Mouse (Mus musculus): ENCODE measurements around the gene Mettl24. TPM values are rescaled to one million over a fixed set of nuclear protein-coding genes. Genes with fewer than 3 reads are reported as not detected.
A peak's percentile ranks its signal among the peaks of the same experiment; 100 is the strongest.

Gene Mettl24
- polyA plus RNA-seq, 1 experiment from 2014 or later: 2.8 TPM

DNA sequence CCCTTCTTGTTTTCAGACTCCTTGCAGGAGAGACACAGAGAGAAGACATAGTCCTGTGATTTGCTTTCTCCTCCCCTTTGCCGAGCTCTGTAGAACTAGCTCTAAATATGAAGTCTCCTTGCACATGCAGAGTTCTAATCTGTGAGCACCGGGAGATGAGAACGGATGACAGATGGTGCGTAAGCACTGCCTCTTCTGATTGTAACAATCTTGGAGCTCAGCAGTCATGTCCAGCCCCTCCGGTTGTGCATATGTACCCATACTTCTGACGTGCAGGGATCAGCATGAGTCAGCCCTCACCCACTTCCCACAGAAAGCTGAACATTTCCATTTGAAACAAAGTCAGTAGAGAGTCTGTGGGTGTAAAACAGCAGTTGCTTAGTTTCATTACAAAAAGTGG lies 5.2 kb downstream of the Mettl24 start:
- no peaks in the 10 kb centered on the region for H3K27me3 ChIP-seq (ENCODE audit: control insufficient read depth, insufficient read depth, low read length)
- no peak for ATAC-seq (ENCODE audit: low FRiP score, low TSS enrichment)
- H3K36me3 ChIP-seq (ENCODE audit: control insufficient read depth, insufficient read depth, low read length): no peaks in the 10 kb centered on the region
- no peak overlapping the region for H3K27ac ChIP-seq (ENCODE audit: low read depth, low read length)
- H3K9me3 ChIP-seq (ENCODE audit: control insufficient read depth, low read length): no peaks in the 10 kb centered on the region
- no peak overlapping the region for H3K4me2 ChIP-seq (replicated peaks; ENCODE audit: low read depth, low read length)
- no peak overlapping the region for H3K9ac ChIP-seq (ENCODE audit: low read depth, low read length)
- 90% methylated on average over 6 of the region's 6 CpGs for WGBS
- H3K4me3 ChIP-seq (ENCODE audit: low read length): no peak overlapping the region
- H3K4me1 ChIP-seq (ENCODE audit: control insufficient read depth, insufficient read depth, low read length): no peaks in the 10 kb centered on the region

DNA sequence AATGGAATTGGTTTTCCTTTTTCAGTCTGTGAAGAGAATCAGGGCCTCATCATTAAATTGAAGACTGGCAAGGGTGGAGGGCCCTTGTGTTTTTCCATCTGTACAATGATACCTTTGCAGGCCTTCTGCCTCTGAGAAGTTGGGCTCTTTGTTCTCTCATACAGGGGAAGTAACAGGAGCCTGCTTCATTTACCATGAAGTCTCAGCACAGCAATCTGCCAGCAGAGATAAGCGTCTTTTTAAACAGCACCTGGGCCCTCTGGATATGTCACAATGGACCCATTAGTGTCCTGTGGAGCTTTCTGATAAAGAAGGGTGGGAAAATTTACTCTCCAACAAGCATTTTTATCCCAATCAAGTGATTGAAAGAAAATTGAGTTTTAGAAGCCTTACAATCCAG lies 5.8 kb downstream of the Mettl24 start:
- Histone ChIP-seq H3K4me2 (replicated peaks; ENCODE audit: low read depth, low read length) (no peak overlapping the region), H3K27me3 (ENCODE audit: control insufficient read depth, insufficient read depth, low read length) (no peaks in the 10 kb centered on the region), H3K27ac (ENCODE audit: low read depth, low read length) (no peak overlapping the region), H3K9me3 (ENCODE audit: control insufficient read depth, low read length) (no peaks in the 10 kb centered on the region), H3K9ac (ENCODE audit: low read depth, low read length) (no peak overlapping the region), H3K4me3 (ENCODE audit: low read length) (no peak overlapping the region), H3K36me3 (ENCODE audit: control insufficient read depth, insufficient read depth, low read length) (no peaks in the 10 kb centered on the region), H3K4me1 (ENCODE audit: control insufficient read depth, insufficient read depth, low read length) (no peaks in the 10 kb centered on the region)
- no peak for ATAC-seq (ENCODE audit: low FRiP score, low TSS enrichment)
- WGBS: 61% methylated on average over 1 of the region's 1 CpGs

DNA sequence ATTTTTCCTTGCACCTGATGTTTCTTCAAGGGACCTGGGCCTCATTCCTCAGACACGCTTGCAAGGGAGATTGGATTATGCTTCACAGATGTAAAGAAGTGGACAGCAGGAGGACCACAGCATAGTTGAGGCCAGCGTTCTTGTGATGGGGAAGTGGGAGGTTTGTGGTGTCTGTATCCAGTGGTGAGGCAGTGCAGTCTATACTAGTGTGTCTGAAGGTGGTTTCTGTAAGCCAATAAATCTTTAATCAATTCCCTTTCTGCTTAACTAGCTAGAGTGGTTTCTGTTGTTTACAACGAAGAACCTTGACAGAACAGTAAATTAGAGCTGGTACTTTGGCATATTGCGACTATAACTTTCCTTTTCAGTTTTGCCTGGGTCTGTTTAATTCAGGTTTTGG lies 15.6 kb downstream of the Mettl24 start:
- WGBS: 55% methylated on average over 4 of the region's 4 CpGs

DNA sequence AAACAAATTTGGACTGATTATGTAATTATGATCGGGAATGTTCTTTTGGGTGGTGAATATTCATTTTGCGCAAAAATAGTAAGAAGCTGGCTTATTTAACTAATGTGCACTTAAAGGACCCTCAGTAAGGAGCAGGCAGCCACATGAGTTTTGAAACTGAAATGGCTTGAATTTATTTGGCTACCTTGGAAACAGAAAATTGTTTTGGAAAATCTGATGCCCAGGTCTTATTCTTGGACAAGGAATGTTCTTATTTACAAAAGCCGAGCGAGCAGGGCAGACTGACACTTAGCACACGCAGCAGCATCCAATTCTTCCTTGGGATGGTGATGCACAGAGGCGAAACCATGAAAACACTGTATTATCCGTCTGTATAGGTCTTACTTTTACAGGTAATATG lies 28.0 kb downstream of the Mettl24 start:
- Histone ChIP-seq H3K27me3 (ENCODE audit: control insufficient read depth, insufficient read depth, low read length) (no peaks in the 10 kb centered on the region), H3K27ac (ENCODE audit: low read depth, low read length) (no peak overlapping the region), H3K4me3 (ENCODE audit: low read length) (no peak overlapping the region), H3K9me3 (ENCODE audit: control insufficient read depth, low read length) (no peaks in the 10 kb centered on the region), H3K4me1 (ENCODE audit: control insufficient read depth, insufficient read depth, low read length) (0 out of 2 replicates have a peak, but pooled peaks cover 6% of the 10 kb centered on the region), H3K4me2 (replicated peaks; ENCODE audit: low read depth, low read length) (no peak overlapping the region), H3K9ac (ENCODE audit: low read depth, low read length) (no peak overlapping the region), H3K36me3 (ENCODE audit: control insufficient read depth, insufficient read depth, low read length) (no peaks in the 10 kb centered on the region)
- no peak for ATAC-seq (ENCODE audit: low FRiP score, low TSS enrichment)
- WGBS: 91% methylated on average over 7 of the region's 7 CpGs

More for the DNA sequence above, 15.6 kb downstream of the Mettl24 start:
- H3K9me3 ChIP-seq (ENCODE audit: control insufficient read depth, low read length): no peaks in the 10 kb centered on the region
- H3K4me3 ChIP-seq (ENCODE audit: low read length): no peak overlapping the region
- no peak overlapping the region for H3K9ac ChIP-seq (ENCODE audit: low read depth, low read length)
- no peaks in the 10 kb centered on the region for H3K27me3 ChIP-seq (ENCODE audit: control insufficient read depth, insufficient read depth, low read length)
- no peak overlapping the region for H3K4me2 ChIP-seq (replicated peaks; ENCODE audit: low read depth, low read length)
- ATAC-seq (ENCODE audit: low FRiP score, low TSS enrichment): no peak
- H3K36me3 ChIP-seq (ENCODE audit: control insufficient read depth, insufficient read depth, low read length): no peaks in the 10 kb centered on the region
- H3K4me1 ChIP-seq (ENCODE audit: control insufficient read depth, insufficient read depth, low read length): no peaks in the 10 kb centered on the region
- H3K27ac ChIP-seq (ENCODE audit: low read depth, low read length): no peak overlapping the region

DNA sequence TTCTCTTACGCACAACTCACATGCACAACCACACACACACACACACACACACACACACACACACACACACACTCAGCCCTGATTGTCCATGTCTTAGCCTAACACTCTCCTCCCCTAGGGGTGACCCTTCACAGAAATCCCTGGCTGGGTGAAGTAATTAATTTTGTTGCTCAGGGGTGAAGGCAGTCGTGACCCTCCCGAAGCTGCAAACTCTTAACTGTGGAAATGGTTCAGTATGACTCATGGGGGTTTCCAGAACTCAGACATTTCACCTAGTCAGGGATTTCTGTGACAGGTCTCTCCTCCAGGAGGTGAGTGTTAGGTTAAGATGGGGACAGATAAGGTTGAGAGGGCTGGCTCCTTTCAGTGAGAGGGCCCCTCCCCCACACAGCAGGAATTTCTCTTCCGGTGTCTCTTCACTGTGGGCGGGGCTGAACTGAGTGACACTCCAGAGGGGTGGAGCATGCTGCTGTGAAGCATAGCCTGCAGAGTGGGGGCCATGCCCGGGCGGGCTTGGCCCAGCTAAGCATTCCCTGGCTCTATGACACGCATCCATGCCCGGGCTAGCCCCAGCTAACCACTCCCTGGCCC lies 30.0 kb downstream of the Mettl24 start:
- no peak overlapping the region for H3K9ac ChIP-seq (ENCODE audit: low read depth, low read length)
- no peaks in the 10 kb centered on the region for H3K36me3 ChIP-seq (ENCODE audit: control insufficient read depth, insufficient read depth, low read length)
- H3K4me2 ChIP-seq (replicated peaks; ENCODE audit: low read depth, low read length): no peak overlapping the region
- H3K27me3 ChIP-seq (ENCODE audit: control insufficient read depth, insufficient read depth, low read length): no peaks in the 10 kb centered on the region
- 25% methylated on average over 9 of the region's 9 CpGs for WGBS
- H3K4me1 ChIP-seq (ENCODE audit: control insufficient read depth, insufficient read depth, low read length): 0 out of 2 replicates have a peak, but pooled peaks cover 6% of the 10 kb centered on the region
- H3K4me3 ChIP-seq (ENCODE audit: low read length): no peak overlapping the region
- H3K9me3 ChIP-seq (ENCODE audit: control insufficient read depth, low read length): no peaks in the 10 kb centered on the region
- peak overlapping the region; percentile 11; the same call in 1 of the 2 replicates for H3K27ac ChIP-seq (ENCODE audit: low read depth, low read length)
- peak; percentile 90 for ATAC-seq (ENCODE audit: low FRiP score, low TSS enrichment)

DNA sequence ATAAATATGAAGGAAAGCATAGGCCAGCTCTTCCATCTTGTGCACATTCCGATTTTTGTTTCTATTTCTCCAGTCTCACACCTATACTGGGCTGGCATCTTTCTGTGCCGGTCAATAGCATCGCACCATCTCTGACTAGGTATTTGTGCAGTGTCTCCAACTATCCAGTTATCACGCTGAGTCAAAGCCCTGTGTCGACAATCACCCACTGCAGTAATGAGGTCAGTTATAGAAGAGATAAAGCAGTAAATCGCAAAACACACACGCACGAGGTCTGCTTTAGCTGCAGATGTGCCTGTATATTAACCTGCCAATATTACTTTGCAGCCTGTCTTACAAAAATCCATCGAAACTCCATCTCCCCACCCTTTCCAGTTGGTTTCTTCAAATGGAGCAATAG lies 30.7 kb downstream of the Mettl24 start:
- no peaks in the 10 kb centered on the region for H3K27me3 ChIP-seq (ENCODE audit: control insufficient read depth, insufficient read depth, low read length)
- no peak overlapping the region for H3K27ac ChIP-seq (ENCODE audit: low read depth, low read length)
- no peak overlapping the region for H3K4me2 ChIP-seq (replicated peaks; ENCODE audit: low read depth, low read length)

DNA sequence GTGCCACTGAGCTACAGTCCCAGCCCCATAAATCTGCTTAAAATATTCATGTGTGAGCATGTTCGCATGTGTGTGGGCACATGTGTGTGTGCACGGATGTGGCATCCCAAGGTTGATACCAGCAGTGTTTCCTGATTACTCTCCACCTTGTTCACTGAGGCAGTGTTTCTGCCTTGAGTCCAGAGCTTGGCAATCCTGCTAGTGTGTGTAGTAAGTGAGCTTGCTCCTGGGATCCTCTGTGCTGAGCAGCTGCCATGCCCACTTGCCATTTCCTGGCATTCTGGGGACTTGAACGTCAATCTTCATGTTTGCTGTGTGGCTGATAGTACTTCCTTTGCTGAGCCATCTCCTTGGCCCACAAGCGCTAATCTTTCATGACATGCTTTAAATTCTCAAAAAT lies 32.1 kb downstream of the Mettl24 start:
- Histone ChIP-seq H3K4me3 (ENCODE audit: low read length) (no peak overlapping the region), H3K27me3 (ENCODE audit: control insufficient read depth, insufficient read depth, low read length) (no peaks in the 10 kb centered on the region)

More for the DNA sequence above, 30.7 kb downstream of the Mettl24 start:
- 89% methylated on average over 9 of the region's 9 CpGs for WGBS
- no peak overlapping the region for H3K9ac ChIP-seq (ENCODE audit: low read depth, low read length)
- no peaks in the 10 kb centered on the region for H3K9me3 ChIP-seq (ENCODE audit: control insufficient read depth, low read length)
- no peak for ATAC-seq (ENCODE audit: low FRiP score, low TSS enrichment)
- H3K36me3 ChIP-seq (ENCODE audit: control insufficient read depth, insufficient read depth, low read length): no peaks in the 10 kb centered on the region
- 0 out of 2 replicates have a peak, but pooled peaks cover 6% of the 10 kb centered on the region for H3K4me1 ChIP-seq (ENCODE audit: control insufficient read depth, insufficient read depth, low read length)
- H3K4me3 ChIP-seq (ENCODE audit: low read length): no peak overlapping the region

DNA sequence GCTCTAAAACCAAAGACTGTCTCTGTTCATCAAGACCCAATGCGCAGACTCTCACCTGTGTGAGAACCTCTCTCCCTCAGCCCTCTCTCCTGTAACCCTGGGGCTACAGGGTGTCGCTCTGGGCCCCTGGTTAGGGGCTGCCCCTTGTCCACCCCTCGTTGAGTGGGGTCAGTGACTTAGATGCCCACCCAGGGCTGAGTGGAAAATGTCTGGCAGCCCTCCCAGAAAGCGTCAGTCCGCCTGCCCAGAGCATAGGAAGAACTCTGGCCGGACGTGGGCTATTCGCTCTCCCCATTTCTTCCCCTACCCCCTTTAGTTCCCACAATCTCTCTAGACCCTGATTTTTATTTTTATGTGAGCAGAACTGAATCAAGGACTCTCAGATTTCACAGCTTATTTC lies 33.2 kb downstream of the Mettl24 start:
- 54% methylated on average over 8 of the region's 8 CpGs for WGBS
- H3K27ac ChIP-seq (ENCODE audit: low read depth, low read length): no peak overlapping the region
- no peak overlapping the region for H3K9ac ChIP-seq (ENCODE audit: low read depth, low read length)
- ATAC-seq (ENCODE audit: low FRiP score, low TSS enrichment): no peak
- H3K9me3 ChIP-seq (ENCODE audit: control insufficient read depth, low read length): no peaks in the 10 kb centered on the region
- H3K27me3 ChIP-seq (ENCODE audit: control insufficient read depth, insufficient read depth, low read length): no peaks in the 10 kb centered on the region
- H3K4me1 ChIP-seq (ENCODE audit: control insufficient read depth, insufficient read depth, low read length): 0 out of 2 replicates have a peak, but pooled peaks cover 6% of the 10 kb centered on the region
- H3K36me3 ChIP-seq (ENCODE audit: control insufficient read depth, insufficient read depth, low read length): no peaks in the 10 kb centered on the region
- no peak overlapping the region for H3K4me3 ChIP-seq (ENCODE audit: low read length)
- H3K4me2 ChIP-seq (replicated peaks; ENCODE audit: low read depth, low read length): no peak overlapping the region

More for the DNA sequence above, 32.1 kb downstream of the Mettl24 start:
- Histone ChIP-seq H3K36me3 (ENCODE audit: control insufficient read depth, insufficient read depth, low read length) (no peaks in the 10 kb centered on the region), H3K27ac (ENCODE audit: low read depth, low read length) (no peak overlapping the region), H3K9me3 (ENCODE audit: control insufficient read depth, low read length) (no peaks in the 10 kb centered on the region), H3K4me2 (replicated peaks; ENCODE audit: low read depth, low read length) (no peak overlapping the region), H3K9ac (ENCODE audit: low read depth, low read length) (no peak overlapping the region), H3K4me1 (ENCODE audit: control insufficient read depth, insufficient read depth, low read length) (0 out of 2 replicates have a peak, but pooled peaks cover 6% of the 10 kb centered on the region)
- ATAC-seq (ENCODE audit: low FRiP score, low TSS enrichment): no peak
- 90% methylated on average over 4 of the region's 4 CpGs for WGBS

DNA sequence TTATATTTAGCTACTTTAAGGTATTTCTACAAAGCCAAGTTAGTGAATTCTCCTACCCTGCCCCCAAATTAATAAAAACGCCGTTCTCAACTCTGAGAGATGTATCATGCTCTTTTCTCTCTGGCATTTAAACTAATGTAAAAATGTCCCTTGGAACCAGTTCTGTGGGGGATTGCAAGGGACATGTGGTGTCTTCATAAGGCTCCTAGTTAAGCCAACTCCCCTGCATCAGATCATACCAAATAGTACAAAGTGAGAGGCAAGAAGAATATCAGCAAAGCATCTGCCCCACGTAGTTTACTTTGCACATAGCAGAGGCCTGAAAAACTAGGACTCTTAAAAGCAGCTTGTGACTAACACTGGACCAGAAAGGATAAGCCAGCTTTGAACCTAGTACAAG lies 33.6 kb downstream of the Mettl24 start:
- no peak overlapping the region for H3K27ac ChIP-seq (ENCODE audit: low read depth, low read length)
- H3K36me3 ChIP-seq (ENCODE audit: control insufficient read depth, insufficient read depth, low read length): no peaks in the 10 kb centered on the region
- H3K4me2 ChIP-seq (replicated peaks; ENCODE audit: low read depth, low read length): no peak overlapping the region
- H3K4me3 ChIP-seq (ENCODE audit: low read length): no peak overlapping the region
- no peak overlapping the region for H3K9ac ChIP-seq (ENCODE audit: low read depth, low read length)
- no peaks in the 10 kb centered on the region for H3K9me3 ChIP-seq (ENCODE audit: control insufficient read depth, low read length)
- WGBS: 79% methylated on average over 3 of the region's 3 CpGs
- H3K4me1 ChIP-seq (ENCODE audit: control insufficient read depth, insufficient read depth, low read length): 0 out of 2 replicates have a peak, but pooled peaks cover 6% of the 10 kb centered on the region
- H3K27me3 ChIP-seq (ENCODE audit: control insufficient read depth, insufficient read depth, low read length): no peaks in the 10 kb centered on the region
- no peak for ATAC-seq (ENCODE audit: low FRiP score, low TSS enrichment)

Measured in kidney, embryonic 14.5 days (tissue).